Mouse (Mus musculus) small intestine, adult 2 months (tissue): ENCODE data around the gene Tmem200a. TPM values are rescaled to one million over a fixed set of nuclear protein-coding genes. Genes with fewer than 3 reads are reported as not detected.
"Not testable (repeated sequence)": the region's sequence is repeated elsewhere in the genome, so short reads cannot be mapped to it uniquely, and the experiment has no call there.

Experiments used
- H3K27ac ChIP-seq: fragments of 200-500 bp; 2 replicates; pipeline ENCODE4 v1.5.1; 2012; ENCODE audit warnings: low read depth, low read length, control low read depth, inconsistent platforms; ENCODE audit not compliant: insufficient read depth
- H3K27me3 ChIP-seq: fragments of 200-500 bp; 2 replicates; pipeline ENCODE4 v1.6.1; 2012; ENCODE audit warnings: mild to moderate bottlenecking, moderate library complexity, low read length, inconsistent platforms; ENCODE audit not compliant: control insufficient read depth, insufficient read depth
- H3K36me3 ChIP-seq: fragments of 200-500 bp; 2 replicates; pipeline ENCODE4 v1.6.1; 2012; ENCODE audit warnings: mild to moderate bottlenecking, low read length, control low read depth, inconsistent platforms; ENCODE audit not compliant: control insufficient read depth, insufficient read depth
- H3K4me1 ChIP-seq: fragments of 200-500 bp; 2 replicates; pipeline ENCODE4 v1.6.1; 2012; ENCODE audit warnings: low read length, inconsistent platforms, mixed read lengths; ENCODE audit not compliant: control insufficient read depth, insufficient read depth, insufficient read length
- H3K4me3 ChIP-seq: fragments of 200-500 bp; 2 replicates; pipeline ENCODE4 v1.5.1; 2012; ENCODE audit warnings: low read depth, mild to moderate bottlenecking, control low read depth, inconsistent platforms, low read length, moderate library complexity
- CTCF ChIP-seq: fragments of 200-500 bp; IDR thresholded peaks from 2 replicates; pipeline ENCODE4 v1.5.1; 2012; ENCODE audit warnings: low read depth, mild to moderate bottlenecking, control low read depth, inconsistent platforms, low read length, moderate library complexity, mixed read lengths; ENCODE audit not compliant: insufficient replicate concordance, insufficient read length; ENCODE audit errors: extremely low read depth
- POLR2A ChIP-seq: fragments of 200-500 bp; IDR thresholded peaks from 2 replicates; pipeline ENCODE4 v1.6.1; 2012; ENCODE audit warnings: low read depth, mild to moderate bottlenecking, control low read depth, inconsistent platforms, low read length, moderate library complexity
- WGBS: fragments of 180-500 bp; shearing (Covaris S2); methylation state at CpG from one replicate; pipeline ENCODE4 v1.1.7; 2018; 5-methylcytosine and 5-hydroxymethylcytosine counted together
- polyA plus RNA-seq: library from polyadenylated mRNA; depleted of rRNA; stranded (reverse); fragments of >200 nt; gene quantifications from 2 replicates; pipeline ENCODE4 v1.2.3, GENCODE M21; 2012

Gene Tmem200a
- polyA plus RNA-seq, 1 experiment, result 0.65 TPM

DNA sequence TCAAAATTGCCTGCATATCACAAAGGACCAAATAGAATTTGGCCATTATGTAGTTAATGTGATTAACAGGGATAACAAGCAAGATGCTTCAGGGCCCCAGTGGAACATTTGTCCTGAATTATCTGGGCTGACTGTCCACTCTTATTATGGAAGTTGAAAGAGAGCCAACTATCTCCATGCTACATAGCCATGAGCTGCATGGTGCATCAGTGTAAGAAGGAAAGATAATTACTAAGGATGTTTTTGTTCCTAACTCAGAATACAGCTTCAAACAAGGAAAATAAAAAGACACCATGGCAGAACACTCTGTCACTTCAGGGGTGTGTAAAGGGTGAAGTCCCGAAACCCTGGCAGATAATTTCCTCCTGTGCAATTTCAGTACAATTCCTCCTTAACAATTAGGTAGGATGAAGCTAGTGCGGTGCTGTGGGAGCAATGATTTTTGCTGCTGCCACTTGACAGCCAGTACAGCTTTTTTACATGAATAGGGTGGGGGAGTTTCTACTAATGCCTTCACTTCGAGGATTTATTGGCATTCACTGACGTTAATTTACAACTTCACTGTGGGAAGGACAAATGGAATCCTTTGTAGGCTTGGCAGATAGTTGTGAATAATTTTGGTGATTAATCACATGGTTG is 158.1 kb downstream of the Tmem200a start:
- H3K36me3 ChIP-seq, result no peaks in the 10 kb centered on the region

DNA sequence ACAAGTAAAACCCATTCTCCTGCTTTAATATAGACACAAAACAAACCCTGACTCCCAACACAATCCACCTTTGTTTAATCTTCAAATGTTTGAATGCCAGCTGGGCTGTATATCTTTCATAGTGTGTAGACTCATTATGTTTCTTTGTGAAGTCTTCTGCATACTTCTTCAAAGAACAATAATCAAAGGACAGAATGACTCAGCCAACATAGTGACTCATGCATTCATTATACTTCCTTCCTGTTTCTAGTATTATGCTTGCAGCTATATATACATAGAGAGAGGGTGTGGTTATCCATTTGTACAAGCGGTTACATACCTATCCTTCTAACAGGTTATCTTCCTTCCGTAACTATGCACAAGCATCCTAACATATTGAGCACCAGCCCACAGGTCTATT is 160.7 kb downstream of the Tmem200a start:
- Histone ChIP-seq H3K36me3 (no peaks in the 10 kb centered on the region), H3K27ac (no peak overlapping the region), H3K4me1 (no peaks in the 10 kb centered on the region), H3K4me3 (no peak overlapping the region), H3K27me3 (no peaks in the 10 kb centered on the region)
- TF ChIP-seq CTCF (no peak), POLR2A (no peak)
- 18% methylated on average over 2 of the region's 2 CpGs for WGBS

More for the DNA sequence above, 158.1 kb downstream of the Tmem200a start:
- TF ChIP-seq CTCF (no peak), POLR2A (no peak)
- Histone ChIP-seq H3K27me3 (no peaks in the 10 kb centered on the region), H3K4me3 (no peak overlapping the region), H3K27ac (no peak overlapping the region), H3K4me1 (no peaks in the 10 kb centered on the region)
- 41% methylated on average over 4 of the region's 4 CpGs for WGBS

DNA sequence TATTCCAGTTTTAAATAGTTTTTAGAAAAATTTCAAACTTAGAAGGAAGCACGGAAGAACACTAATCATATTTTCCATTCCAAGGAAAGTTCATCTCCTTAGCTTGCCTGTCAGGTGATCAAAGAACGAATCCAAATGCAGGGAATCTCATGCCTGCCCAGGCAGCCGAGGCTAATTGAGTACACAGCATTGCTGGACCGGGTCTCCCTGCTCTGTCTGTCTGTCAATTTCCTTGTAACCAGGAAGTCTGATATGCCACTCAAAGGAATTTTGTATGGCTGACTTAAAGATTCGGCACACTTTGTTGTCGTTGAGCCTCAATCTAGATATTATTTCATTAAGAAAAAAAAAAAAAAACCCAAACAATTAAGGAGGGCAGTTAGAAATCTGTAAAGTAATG is 168.6 kb downstream of the Tmem200a start:
- H3K27me3 ChIP-seq, result no peaks in the 10 kb centered on the region
- no peaks in the 10 kb centered on the region for H3K36me3 ChIP-seq
- H3K4me1 ChIP-seq, result no peaks in the 10 kb centered on the region
- no peak for TF ChIP-seq CTCF
- no peak for TF ChIP-seq POLR2A
- WGBS, result 44% methylated on average over 6 of the region's 6 CpGs
- H3K4me3 ChIP-seq, result no peak overlapping the region
- no peak overlapping the region for H3K27ac ChIP-seq

DNA sequence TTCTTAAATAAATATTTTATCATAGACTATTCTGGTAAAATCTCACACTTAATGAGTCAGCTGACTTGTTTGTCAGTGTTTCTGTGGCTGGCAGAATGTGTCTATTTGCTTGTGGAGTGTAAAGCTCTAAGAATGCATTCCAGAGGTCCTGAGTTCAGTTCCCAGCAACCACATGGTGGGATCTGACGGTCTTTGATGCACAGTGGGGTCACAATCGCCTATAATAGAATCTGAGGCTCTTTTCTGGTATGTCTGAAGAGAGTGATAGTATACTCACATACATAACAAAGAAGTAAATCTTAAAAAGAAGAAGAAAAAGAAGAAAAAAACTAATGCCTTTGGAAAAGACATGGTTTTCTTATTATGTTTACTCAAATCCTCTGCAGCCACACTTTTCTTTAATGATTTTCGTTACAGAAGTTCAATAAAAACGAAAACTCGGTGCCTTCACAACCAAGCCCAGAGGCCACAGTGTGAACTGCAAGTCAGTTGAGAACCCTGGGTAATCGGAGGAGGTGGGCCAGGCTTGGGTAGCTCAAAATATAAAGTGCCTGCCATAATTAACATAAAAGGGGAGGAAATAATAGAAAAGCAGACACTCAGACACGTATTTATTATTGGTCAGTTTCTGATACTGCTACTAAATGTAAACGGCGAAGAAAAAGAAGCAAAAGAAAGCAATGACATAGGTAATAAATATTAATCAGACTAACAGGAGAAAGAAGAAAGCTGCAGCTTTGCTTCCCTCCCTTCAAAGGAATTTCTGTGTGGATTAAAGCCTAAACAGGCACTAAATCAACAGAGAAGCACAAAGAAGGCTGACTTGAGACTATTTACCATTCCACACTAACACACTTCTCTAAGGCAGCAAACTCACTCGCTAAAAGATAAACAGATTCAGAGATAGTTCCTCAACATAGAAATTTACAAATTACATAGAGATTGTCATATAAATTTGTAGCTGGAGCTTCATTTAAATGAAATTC is 170.5 kb downstream of the Tmem200a start:
- H3K4me1 ChIP-seq, result no peaks in the 10 kb centered on the region
- 35% methylated on average over 10 of the region's 10 CpGs for WGBS
- H3K27ac ChIP-seq, result no peak overlapping the region
- no peaks in the 10 kb centered on the region for H3K36me3 ChIP-seq
- H3K4me3 ChIP-seq, result no peak overlapping the region
- no peaks in the 10 kb centered on the region for H3K27me3 ChIP-seq
- no peak for TF ChIP-seq CTCF
- TF ChIP-seq POLR2A, result no peak

DNA sequence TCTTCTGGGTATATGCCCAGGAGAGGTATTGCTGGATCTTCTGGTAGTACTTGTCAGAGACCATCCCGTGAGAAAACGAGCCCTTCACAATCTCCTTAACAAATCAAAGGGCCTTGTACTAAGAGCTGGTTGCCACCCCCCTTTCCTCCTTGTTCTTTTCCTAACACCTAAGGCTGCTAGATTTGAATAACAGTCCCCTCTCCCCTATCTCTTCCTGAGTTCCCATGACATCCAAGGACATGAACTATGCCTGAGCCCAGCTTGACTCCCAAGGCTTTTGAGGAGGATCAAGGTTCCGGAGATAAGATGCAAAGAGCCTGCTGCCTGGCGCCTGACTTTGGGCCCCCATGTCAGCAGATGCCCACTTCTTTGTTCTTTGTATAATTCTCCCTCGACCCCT is 184.7 kb downstream of the Tmem200a start:
- H3K4me3 ChIP-seq, H3K27me3 ChIP-seq, H3K4me1 ChIP-seq, H3K36me3 ChIP-seq, H3K27ac ChIP-seq: not testable (repeated sequence)
- 84% methylated on average over 5 of the region's 5 CpGs for WGBS

DNA sequence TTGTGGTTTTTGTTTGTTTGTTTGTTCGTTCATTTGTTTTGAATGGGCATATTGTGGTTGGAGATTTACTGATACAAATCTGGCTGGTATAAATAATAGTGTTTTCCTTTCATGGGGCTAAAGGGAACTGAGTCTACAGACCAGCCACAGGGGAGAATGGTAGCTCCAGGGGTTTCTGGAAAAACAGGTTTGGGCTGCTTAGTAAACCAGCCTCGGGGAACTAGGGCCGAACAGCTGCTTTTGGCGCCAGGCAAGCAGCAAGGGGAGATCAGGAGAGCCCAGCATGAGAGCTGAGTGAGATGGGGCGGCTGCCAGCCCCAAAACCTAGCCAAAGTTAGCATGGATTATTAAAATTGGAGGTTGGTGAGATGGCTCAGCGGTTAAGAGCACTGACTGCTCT is 191.6 kb downstream of the Tmem200a start:
- Histone ChIP-seq H3K4me3 (no peak overlapping the region), H3K27me3 (no peaks in the 10 kb centered on the region), H3K27ac (no peak overlapping the region), H3K4me1 (no peaks in the 10 kb centered on the region), H3K36me3 (no peaks in the 10 kb centered on the region)
- no peak for TF ChIP-seq CTCF
- no peak for TF ChIP-seq POLR2A
- WGBS, result 40% methylated on average over 6 of the region's 6 CpGs

DNA sequence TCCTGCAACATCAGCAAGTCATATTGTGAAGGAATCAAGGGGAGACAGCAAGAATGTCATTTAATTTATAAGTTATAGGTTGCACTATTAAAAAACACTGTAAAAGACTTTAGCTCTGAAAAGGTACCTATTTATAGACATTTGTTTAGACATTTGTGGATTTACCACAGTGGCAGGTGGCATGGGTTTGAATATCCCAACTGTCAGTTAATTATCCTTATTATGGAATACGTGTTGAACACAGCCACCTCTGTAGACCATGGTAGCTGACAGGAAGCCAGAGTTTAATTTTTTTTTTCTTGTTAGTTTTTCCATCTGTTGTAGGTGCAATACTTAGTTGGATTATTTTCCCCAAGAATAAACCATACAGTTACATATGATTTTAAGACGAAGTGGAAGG is 194.3 kb downstream of the Tmem200a start:
- TF ChIP-seq POLR2A, result no peak
- no peak for TF ChIP-seq CTCF
- Histone ChIP-seq H3K4me3 (no peak overlapping the region), H3K27me3 (no peaks in the 10 kb centered on the region), H3K4me1 (no peaks in the 10 kb centered on the region), H3K36me3 (no peaks in the 10 kb centered on the region), H3K27ac (no peak overlapping the region)
- 90% methylated on average over 2 of the region's 2 CpGs for WGBS
